Mouse (Mus musculus) G1E (cell line): ENCODE data around the gene Sel1l3. TPM values are rescaled to one million over a fixed set of nuclear protein-coding genes. Genes with fewer than 3 reads are reported as not detected.

ENCODE experiments used
- ATAC-seq: 2 replicates; pipeline ENCODE4 v1.8.0; 2016; ENCODE audit warnings: mild to moderate bottlenecking; ENCODE audit not compliant: insufficient number of reproducible peaks, poor library complexity, low FRiP score, severe bottlenecking; ENCODE audit errors: extremely low read depth
- DNase-seq: peaks from one replicate; pipeline ENCODE4 v3.0.0; 2012; ENCODE audit warnings: low spot score
- H3K27me3 ChIP-seq: 2 replicates; pipeline ENCODE4 v1.6.1; 2012; ENCODE audit warnings: mild to moderate bottlenecking, low read length, inconsistent platforms; ENCODE audit not compliant: insufficient read depth
- H3K36me3 ChIP-seq: replicated peaks from 2 replicates; pipeline ENCODE3; 2012; ENCODE audit warnings: mild to moderate bottlenecking, inconsistent platforms
- H3K4me1 ChIP-seq: 2 replicates; pipeline ENCODE4 v1.6.1; 2012; ENCODE audit warnings: low read depth, low read length, inconsistent platforms, mixed read lengths; ENCODE audit not compliant: insufficient read depth
- H3K4me3 ChIP-seq: 2 replicates; pipeline ENCODE4 v1.5.1; 2012; ENCODE audit warnings: low read depth, mild to moderate bottlenecking, inconsistent platforms, low read length, moderate library complexity, mixed read lengths
- H3K9me3 ChIP-seq: replicated peaks from 2 replicates; pipeline ENCODE4 v1.6.1; 2012; ENCODE audit warnings: inconsistent platforms
- CTCF ChIP-seq: IDR thresholded peaks from 2 replicates; pipeline ENCODE4 v1.5.1; 2012; ENCODE audit warnings: low read depth, low read length, inconsistent platforms, mixed read lengths
- GATA1 ChIP-seq: IDR thresholded peaks from 2 replicates; pipeline ENCODE4 v1.6.1; 2012; ENCODE audit warnings: borderline replicate concordance, low read length, inconsistent platforms, mixed read lengths
- GATA2 ChIP-seq: IDR thresholded peaks from 2 replicates; pipeline ENCODE4 v1.6.1; 2012; ENCODE audit warnings: low read depth, low read length, inconsistent platforms, borderline replicate concordance
- POLR2AphosphoS5 ChIP-seq: IDR thresholded peaks from 2 replicates; pipeline ENCODE4 v1.6.1; 2012; ENCODE audit warnings: low read depth, low read length, inconsistent platforms; ENCODE audit not compliant: insufficient replicate concordance
- TAL1 ChIP-seq: conservative IDR thresholded peaks from 2 replicates; pipeline ENCODE4 v1.6.1; 2012; ENCODE audit warnings: low read depth, low read length, inconsistent platforms, mixed read lengths
- polyA plus RNA-seq: library from polyadenylated mRNA; stranded (reverse); fragments of >175 nt; gene quantifications from 2 replicates; pipeline ENCODE4 v1.2.3, GENCODE M21; 2012
- total RNA-seq, 2 experiments: library from RNA; stranded (forward) in 1 of 2; stranded (reverse) in 1 of 2; fragments of 200-1000 nt in 1 of 2; fragments of >200 nt in 1 of 2; fragmentation: Nextera tagmentation in 1 of 2; gene quantifications; 2 replicates each; pipeline ENCODE4 v1.2.3; 2014 to 2017

The Sel1l3 gene
- total and polyA plus RNA-seq, 3 experiments, result 0.44 TPM; not detected in 2

- H3K36me3 ChIP-seq, result no peaks in the 10 kb centered on the region
- H3K9me3 ChIP-seq, result peaks cover 5% of the 10 kb centered on the region; the same call in 1 of the 2 replicates
- no peak for DNase-seq
- no peak overlapping the region for H3K4me3 ChIP-seq
- TF ChIP-seq GATA2 (no peak), GATA1 (no peak)
- no peaks in the 10 kb centered on the region for H3K27me3 ChIP-seq
- H3K4me1 ChIP-seq, result no peaks in the 10 kb centered on the region
- ATAC-seq, result no peak
Measured at GRCm38 (mm10) chr5:53074553-53074952, 139.2 kb downstream of the Sel1l3 start.

DNA sequence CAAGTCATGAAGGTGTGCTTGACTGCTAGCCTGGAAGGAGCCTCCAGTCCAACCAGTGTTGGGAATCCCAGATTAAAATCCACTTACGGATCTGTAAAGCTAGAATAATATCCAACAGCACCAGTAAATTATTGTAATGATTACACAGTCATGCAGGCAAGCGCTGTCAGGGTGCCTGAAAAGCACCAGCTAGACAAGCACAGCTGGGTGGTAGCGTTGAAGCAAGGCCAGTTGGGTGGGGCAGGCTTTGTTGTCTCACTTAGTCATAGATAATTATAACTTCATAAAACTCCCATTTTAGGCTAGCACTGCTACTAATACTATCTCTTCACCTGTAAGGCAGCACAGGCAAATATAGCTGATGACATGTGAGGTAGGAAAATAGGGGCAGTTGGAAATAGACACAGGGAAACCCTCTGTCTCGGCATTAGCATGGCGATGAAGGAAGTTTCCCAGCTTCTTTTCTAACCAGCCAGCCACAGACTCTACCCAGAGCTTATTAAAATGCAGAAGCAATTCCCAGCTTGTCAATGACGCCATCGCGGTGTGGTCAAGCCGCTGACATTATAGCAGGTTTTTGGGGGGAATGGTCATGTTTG, 152.1 kb downstream of the Sel1l3 start:
- TF ChIP-seq CTCF (no peak), TAL1 (no peak), GATA2 (no peak), GATA1 (no peak), POLR2AphosphoS5 (no peak)
- Histone ChIP-seq H3K9me3 (peaks cover 14% of the 10 kb centered on the region), H3K4me1 (no peaks in the 10 kb centered on the region), H3K36me3 (no peaks in the 10 kb centered on the region), H3K4me3 (no peak overlapping the region), H3K27me3 (no peaks in the 10 kb centered on the region)
- DNase-seq, result no peak
- no peak for ATAC-seq

Other genes with a start within 250 kb of the Sel1l3 start
- gene Slc34a2, start 175.8 kb downstream of the Sel1l3 start, total RNA-seq (2014; fragmentation: Nextera tagmentation), result not detected in 2 replicates
- gene Slc34a2, start 175.8 kb downstream of the Sel1l3 start, total RNA-seq (2017), result 0.06 and 0.11 TPM in 2 replicates
- not detected in 2 replicates for gene Slc34a2, start 175.8 kb downstream of the Sel1l3 start, polyA plus RNA-seq
- 31.8 and 36.0 TPM in 2 replicates for gene Smim20, start 53.2 kb upstream of the Sel1l3 start, total RNA-seq (2014; fragmentation: Nextera tagmentation)
- gene Smim20, start 53.2 kb upstream of the Sel1l3 start, total RNA-seq (2017), result 50.8 and 59.9 TPM in 2 replicates
- 33.1 and 43.0 TPM in 2 replicates for gene Smim20, start 53.2 kb upstream of the Sel1l3 start, polyA plus RNA-seq